Mouse (Mus musculus): ENCODE data around the gene Rad51d.

Gene Rad51d

GRCm38 (mm10) chr11:82891936-82892335 is 1.5 kb upstream of the Rad51d start, which contains the start of gene Fndc8:
TSS of gene Fndc8 (plus strand) at chr11:82892124.
- DNase-seq (ENCODE audit: low spot score in 2 of 2) = no peak

- no peak for DNase-seq (ENCODE audit: low spot score in 2 of 2)
These were observed 681 bp downstream of the Rad51d start for GRCm38 (mm10) chr11:82889524-82890341.

- DNase-seq (ENCODE audit: low spot score in 2 of 2) = no peak
These were observed 1.9 kb downstream of the Rad51d start for GRCm38 (mm10) chr11:82888491-82888946.

GRCm38 (mm10) chr11:82886559-82886958 is 3.9 kb downstream of the Rad51d start:
- DNase-seq (ENCODE audit: low spot score in 2 of 2) = no peak

- no peak for DNase-seq (ENCODE audit: low spot score in 2 of 2)
These were observed 7.2 kb downstream of the Rad51d start for GRCm38 (mm10) chr11:82883180-82883579.

- no peak for DNase-seq (ENCODE audit: low spot score in 2 of 2)
These were observed 12.6 kb downstream of the Rad51d start for GRCm38 (mm10) chr11:82877726-82878344.

GRCm38 (mm10) chr11:82875631-82876030 is 14.8 kb downstream of the Rad51d start:
- DNase-seq (ENCODE audit: low spot score in 2 of 2) = no peak

GRCm38 (mm10) chr11:82874924-82875323 is 15.5 kb downstream of the Rad51d start:
- no peak for DNase-seq (ENCODE audit: low spot score in 2 of 2)

GRCm38 (mm10) chr11:82871031-82871446 is 19.4 kb downstream of the Rad51d start, which contains the start of gene Rffl:
TSS of gene Rffl (minus strand) at chr11:82871210.
- DNase-seq (ENCODE audit: low spot score in 2 of 2) = peak; percentile 93 to 97

GRCm38 (mm10) chr11:82870173-82871030 is 20.0 kb downstream of the Rad51d start:
- DNase-seq (ENCODE audit: low spot score in 2 of 2) = peak; percentile 30 to 53

- no peak for DNase-seq (ENCODE audit: low spot score in 2 of 2)
These were observed 20.8 kb downstream of the Rad51d start for GRCm38 (mm10) chr11:82869506-82870172.

GRCm38 (mm10) chr11:82867956-82868355 is 22.5 kb downstream of the Rad51d start:
- no peak for DNase-seq (ENCODE audit: low spot score in 2 of 2)

- DNase-seq (ENCODE audit: low spot score in 2 of 2) = no peak
These were observed 23.4 kb downstream of the Rad51d start for GRCm38 (mm10) chr11:82866850-82867564.

GRCm38 (mm10) chr11:82865957-82866356 is 24.5 kb downstream of the Rad51d start:
- DNase-seq (ENCODE audit: low spot score in 2 of 2) = no peak

- DNase-seq (ENCODE audit: low spot score in 2 of 2) = no peak
These were observed 26.9 kb downstream of the Rad51d start for GRCm38 (mm10) chr11:82863488-82863931.

- no peak for DNase-seq (ENCODE audit: low spot score in 2 of 2)
These were observed 27.4 kb downstream of the Rad51d start for GRCm38 (mm10) chr11:82863059-82863458.

GRCm38 (mm10) chr11:82862638-82863037 is 27.8 kb downstream of the Rad51d start:
- DNase-seq (ENCODE audit: low spot score in 2 of 2) = no peak

- no peak for DNase-seq (ENCODE audit: low spot score in 2 of 2)
These were observed 28.9 kb downstream of the Rad51d start for GRCm38 (mm10) chr11:82861558-82861957.

GRCm38 (mm10) chr11:82860759-82861158 is 29.7 kb downstream of the Rad51d start:
- no peak for DNase-seq (ENCODE audit: low spot score in 2 of 2)

- DNase-seq (ENCODE audit: low spot score in 2 of 2) = no peak
These were observed 33.0 kb downstream of the Rad51d start for GRCm38 (mm10) chr11:82857307-82857848.

Data from spleen, postnatal 14 days (tissue).